24 mouse cellular contexts compared by ENCODE assay signal in genomic region chr1:80755296-80756059, GRCm38 (mm10). TPM values are rescaled to one million over a fixed set of nuclear protein-coding genes. Genes with fewer than 3 reads are reported as not detected.
DNase-seq lines count a peak whose midpoint lies in the region; ATAC-seq lines count a peak whose summit lies in the region.
"Had no signal": no experiment of that assay in that cellular context is flagged by ENCODE, and none has a peak within 500 bp of the region (broad histone marks: within the 10 kb centered on the region; RNA-seq: fewer than 3 reads in every experiment).

No protein-coding gene starts in this region.

- ATAC-seq in cerebellum, adult (ENCODE audit: insufficient number of reproducible peaks, low FRiP score, low TSS enrichment), result no peak
- ATAC-seq: forebrain, embryonic 16.5 days; intestine, embryonic 15.5 days had no signal

- DNase-seq in thymus, postnatal 0 days (ENCODE audit: low spot score), result peak; percentile 37
- no peak for DNase-seq in thymus, postnatal 36 days
- DNase-seq in T-cell, adult 2 months (ENCODE audit: low spot score), result peak; percentile 83
- peak; percentile 72 for DNase-seq in splenic B cell, adult 2 months (ENCODE audit: low read depth, low spot score)
- DNase-seq in cerebellum, postnatal 4 days (ENCODE audit: low spot score in 2 of 2), result no peak
- DNase-seq in embryo, embryonic 10 days (ENCODE audit: low spot score), result no peak
- DNase-seq: cerebellum, adult 8-10 months; gastrocnemius, postnatal 14 days; heart, postnatal 36 days; kidney, adult 9 months; kidney, postnatal 14 days; liver, embryonic 13.5 days; lung, postnatal 36 days; right cerebral cortex, postnatal 25 days; spleen, adult 18-20 months had no signal

- H3K36me3 ChIP-seq in macrophage (ENCODE audit: inconsistent target), result no peaks in the 10 kb centered on the region
- H3K36me3 ChIP-seq in splenic B cell, adult 2 months (ENCODE audit: control insufficient read depth, insufficient read depth, low read length, poor library complexity, severe bottlenecking), result no peaks in the 10 kb centered on the region
- H3K36me3 ChIP-seq: forebrain, embryonic 10.5 days; heart, embryonic 15.5 days; hindbrain, embryonic 13.5 days; intestine, embryonic 15.5 days; liver, embryonic 13.5 days; midbrain, embryonic 10.5 days; stomach, embryonic 15.5 days had no signal

- 19% methylated on average over 7 of the region's 7 CpGs for WGBS in macrophage (ENCODE audit: missing documents)

- H3K27ac ChIP-seq in macrophage, result peak overlapping the region; percentile 82; the same call in 1 of the 2 replicates
- H3K27ac ChIP-seq: forebrain, embryonic 10.5 days; heart, embryonic 15.5 days; hindbrain, embryonic 13.5 days; intestine, embryonic 15.5 days; liver, embryonic 13.5 days; midbrain, embryonic 10.5 days; stomach, embryonic 15.5 days had no signal

- no peak overlapping the region for H3K4me3 ChIP-seq in macrophage (ENCODE audit: inconsistent target)
- H3K4me3 ChIP-seq: forebrain, embryonic 10.5 days; heart, embryonic 15.5 days; hindbrain, embryonic 13.5 days; intestine, embryonic 15.5 days; liver, embryonic 13.5 days; midbrain, embryonic 10.5 days; stomach, embryonic 15.5 days had no signal

- H3K27me3 ChIP-seq in splenic B cell, adult 2 months (ENCODE audit: control insufficient read depth, insufficient read depth, low read length, poor library complexity, severe bottlenecking), result no peaks in the 10 kb centered on the region
- H3K27me3 ChIP-seq: heart, embryonic 15.5 days had no signal

- H3K79me2 ChIP-seq in macrophage (ENCODE audit: inconsistent target), result peaks cover 68% of the 10 kb centered on the region

RNA-seq across cellular contexts. Expression of gene Dock10, which starts 2.8 kb away (rescaled TPM):
- polyA plus RNA-seq in thymus, postnatal 0 days (2015; fragmentation: Nextera tagmentation; extraction: Ambion mirVana), result 21.9 and 28.5 TPM in 2 replicates
- total RNA-seq in macrophage (2018; cell fraction: chromatin; rRNA removed), result 1,000 to 10,000 TPM in 5 of 26 experiments, 100 to 1,000 TPM in 21; 395 to 1,989 (median 506) TPM
- 10 to 100 TPM; 51.8 to 96.8 (median 59.1) TPM for total RNA-seq in macrophage (2018; cell fraction: cytosol; rRNA removed)
- 1,000 to 10,000 TPM in 2 of 26 experiments, 100 to 1,000 TPM in 24; 205 to 1,816 (median 344) TPM for total RNA-seq in macrophage (2018; cell fraction: nucleus; rRNA removed)
- 37.7 to 54.9 TPM (median 46.3 TPM) in 3 replicates for polyA plus RNA-seq in macrophage (2018)

Comparison
In these comparisons a context has a peak if more than half of its experiments do, and no peak if none do; other contexts are left out.
1. DNase-seq: peak in thymus, postnatal 0 days (single experiment), T-cell, adult 2 months (single experiment) and splenic B cell, adult 2 months (single experiment); none in thymus, postnatal 36 days (0 of 2), cerebellum, postnatal 4 days (0 of 2) and embryo, embryonic 10 days (single experiment).